Mouse (Mus musculus) kidney, adult 9 months (tissue): ENCODE measurements around the gene Rab3d.
A peak's percentile ranks its signal among the peaks of the same experiment; 100 is the strongest.

Source experiments
- DNase-seq: peaks from one replicate; pipeline ENCODE4 v3.0.0; 2022

The Rab3d gene

DNA sequence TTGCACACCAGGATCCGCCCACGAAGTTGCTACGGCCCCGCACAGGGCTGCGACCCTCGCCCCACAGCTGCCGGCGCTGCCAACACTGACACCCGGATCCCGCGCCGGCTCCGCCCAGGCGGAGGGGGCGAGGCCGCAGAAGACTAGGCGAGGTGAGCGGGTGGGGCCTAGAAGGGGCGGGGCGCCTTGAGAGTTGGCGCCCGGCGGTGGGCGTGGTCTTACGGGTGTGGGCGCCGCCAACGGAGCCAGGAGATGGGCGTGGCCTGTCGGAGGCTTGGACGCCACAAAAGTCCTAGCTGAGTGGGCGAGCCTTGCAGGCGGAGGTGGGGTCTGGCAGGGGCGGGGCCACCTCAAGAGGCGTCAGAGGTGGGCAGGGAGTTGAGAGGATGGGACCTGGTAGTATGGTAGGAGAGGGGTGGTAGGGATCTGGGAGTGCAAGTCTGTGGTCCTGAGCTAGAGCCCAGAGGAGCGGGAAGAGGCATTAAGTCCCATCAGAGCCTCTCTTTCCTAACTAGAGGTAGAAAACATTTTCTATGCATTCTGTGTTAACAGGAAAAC lies at the start of gene Rab3d:
TSS of gene Rab3d (minus strand) at position 158 of the 558 bp plus-strand sequence.
- peak; percentile 98 for DNase-seq

DNA sequence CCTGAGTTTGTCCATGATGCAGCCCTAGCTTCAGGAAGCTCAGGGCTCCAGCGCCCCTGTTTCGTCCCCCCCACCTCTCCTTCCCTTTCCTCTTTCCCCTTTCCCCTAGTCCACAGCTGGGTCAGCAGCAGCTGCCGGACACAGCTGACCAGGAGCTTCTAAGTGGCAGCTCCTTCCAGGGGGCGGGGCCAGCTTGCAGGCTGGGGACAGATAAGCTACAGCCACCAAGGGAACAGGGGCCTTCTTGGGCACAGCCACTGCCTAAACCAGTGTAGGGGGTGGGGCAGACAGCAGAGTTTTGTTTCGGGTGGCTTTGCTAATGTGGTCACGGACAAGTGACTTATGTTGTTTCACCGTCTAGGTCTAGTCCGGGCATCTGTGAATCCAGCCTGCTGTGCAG lies 45.4 kb upstream of the Rab3d start, which contains the start of gene Epor:
TSS of gene Epor (minus strand) at position 90 of the 400 bp plus-strand sequence.
- DNase-seq, result peak; percentile 51

DNA sequence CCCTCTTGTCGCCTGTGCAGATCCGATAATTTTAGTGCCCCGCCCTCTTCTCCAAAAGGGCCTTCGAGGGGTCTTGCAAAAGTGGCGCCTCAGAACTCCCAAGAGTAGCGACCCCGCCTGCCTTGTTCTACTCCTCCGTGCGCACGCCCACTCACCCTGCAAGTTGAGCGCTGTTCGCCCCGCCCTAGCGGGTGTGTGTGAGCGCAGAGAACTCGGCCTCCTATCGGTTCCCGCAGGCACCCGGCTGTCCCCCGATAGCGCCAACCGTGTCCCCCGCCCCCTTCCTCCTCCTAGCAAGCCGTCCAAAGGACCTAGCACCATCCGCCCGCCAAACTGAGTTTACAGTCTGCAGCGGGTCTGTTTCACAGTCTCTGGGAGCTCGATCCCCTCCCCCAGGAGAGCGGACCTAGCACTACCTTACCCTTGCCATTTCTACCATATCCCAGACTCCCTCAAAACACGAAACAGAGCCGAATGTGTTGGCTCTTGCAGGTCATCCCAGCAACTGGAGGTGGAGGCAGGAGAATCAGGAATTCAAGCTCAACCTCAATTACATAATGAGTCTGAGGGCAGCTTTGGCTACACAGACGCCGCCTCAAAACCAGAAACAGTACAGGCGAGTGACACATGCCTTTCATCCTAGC lies 44.5 kb upstream of the Rab3d start:
- peak; percentile 49 for DNase-seq

DNA sequence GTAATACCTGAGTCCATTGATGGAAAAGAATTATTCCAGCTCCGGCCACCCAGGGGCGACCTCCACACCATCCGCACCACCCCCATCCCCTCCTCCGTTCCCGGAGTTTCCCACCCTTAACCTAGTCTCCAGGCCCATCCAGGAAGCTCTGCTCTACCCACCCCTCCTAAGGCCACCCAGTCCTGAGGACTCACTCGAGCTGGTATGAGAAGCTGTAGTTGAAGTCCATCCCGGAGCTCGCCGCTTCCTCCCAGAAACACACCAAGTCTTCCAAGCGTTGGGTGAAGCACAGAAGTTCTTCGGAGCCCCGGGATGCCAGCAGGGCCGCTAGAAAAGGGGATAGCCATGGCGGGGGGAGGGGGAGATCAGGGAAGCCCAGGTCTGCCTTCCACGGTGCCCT lies 44.0 kb upstream of the Rab3d start:
- DNase-seq, result no peak

DNA sequence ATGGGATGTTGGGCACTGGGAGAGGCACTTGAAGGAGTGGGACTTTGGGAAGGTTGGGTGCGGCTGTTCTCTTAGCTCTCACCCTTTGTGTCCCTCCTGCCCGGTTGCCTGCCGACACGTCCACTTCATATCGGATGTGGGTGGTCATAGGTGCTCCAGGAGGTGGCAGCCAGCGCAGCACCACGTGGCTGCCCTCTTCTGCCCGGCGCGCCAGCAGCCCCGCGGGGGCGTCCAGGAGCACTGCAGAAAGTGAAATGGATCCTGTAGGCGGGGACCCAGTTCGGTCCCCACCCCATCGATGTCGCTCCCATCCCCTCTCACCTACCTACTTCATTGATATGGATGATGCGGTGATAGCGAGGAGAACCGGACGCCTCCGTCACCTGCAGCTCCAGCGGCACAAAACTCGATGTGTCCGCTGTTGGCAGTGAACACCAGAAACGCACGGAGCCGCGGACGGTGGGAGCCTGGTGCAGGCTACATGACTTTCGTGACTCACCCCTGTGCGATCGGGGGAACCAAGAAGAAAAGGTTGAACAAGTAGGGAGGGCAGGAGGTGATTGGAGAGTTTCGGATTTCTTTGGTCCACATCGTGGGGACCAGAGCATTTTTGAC lies 43.5 kb upstream of the Rab3d start:
- no peak for DNase-seq

GRCm38 (mm10) chr9:21960558-21961208 lies 42.7 kb upstream of the Rab3d start:
- no peak for DNase-seq

DNA sequence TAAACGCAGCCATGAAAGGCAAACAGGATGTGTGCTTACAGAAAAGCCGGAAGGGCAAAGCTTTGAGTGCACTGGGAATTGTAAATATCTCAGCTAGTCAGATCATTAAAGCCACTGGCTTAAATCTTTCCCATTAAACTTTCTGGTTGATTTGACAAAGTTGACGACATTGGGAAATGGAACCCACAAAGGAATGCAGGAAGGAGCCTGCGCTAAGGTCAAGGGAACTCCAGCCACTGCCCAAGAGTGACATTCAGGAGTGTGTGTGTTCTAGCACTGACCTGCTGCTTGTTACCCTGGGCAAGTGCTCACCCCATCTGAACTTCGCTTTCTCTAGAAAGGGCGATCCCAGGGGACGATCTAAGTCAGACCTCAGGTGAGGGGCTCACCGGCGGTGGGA lies 42.1 kb upstream of the Rab3d start:
- DNase-seq, result peak; percentile 63

GRCm38 (mm10) chr9:21959244-21959643 lies 41.3 kb upstream of the Rab3d start:
- DNase-seq, result no peak

DNA sequence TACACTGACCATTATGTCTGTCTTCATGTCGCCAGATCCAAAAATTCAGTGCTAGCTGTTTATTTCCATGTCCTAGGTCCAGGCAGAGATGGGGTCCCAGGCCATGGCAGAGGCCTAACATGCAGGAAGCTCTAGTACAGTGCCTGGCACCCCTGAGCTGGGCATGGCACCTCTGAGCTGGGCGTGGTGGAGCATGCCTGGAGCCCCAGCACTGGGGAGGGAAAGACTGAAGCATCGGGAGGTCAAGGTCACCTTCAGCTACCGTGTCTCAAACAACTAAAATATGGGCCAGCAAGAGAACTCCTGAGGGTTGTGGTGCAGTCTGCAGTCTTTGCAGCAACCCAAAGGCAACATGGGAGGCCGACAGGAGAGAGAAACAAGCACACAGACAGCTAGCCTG lies 40.4 kb upstream of the Rab3d start:
- no peak for DNase-seq

GRCm38 (mm10) chr9:21955570-21956281 lies 37.7 kb upstream of the Rab3d start, which contains the start of gene Swsap1:
Gene Swsap1, plus strand, starts transcription at chr9:21955755.
- peak; percentile 100 for DNase-seq

GRCm38 (mm10) chr9:21955225-21955569 lies 37.2 kb upstream of the Rab3d start:
- no peak for DNase-seq

- no peak for DNase-seq
Measured at GRCm38 (mm10) chr9:21954635-21955034, 36.6 kb upstream of the Rab3d start.

- no peak for DNase-seq
Measured at GRCm38 (mm10) chr9:21953600-21953999, 35.6 kb upstream of the Rab3d start.

DNA sequence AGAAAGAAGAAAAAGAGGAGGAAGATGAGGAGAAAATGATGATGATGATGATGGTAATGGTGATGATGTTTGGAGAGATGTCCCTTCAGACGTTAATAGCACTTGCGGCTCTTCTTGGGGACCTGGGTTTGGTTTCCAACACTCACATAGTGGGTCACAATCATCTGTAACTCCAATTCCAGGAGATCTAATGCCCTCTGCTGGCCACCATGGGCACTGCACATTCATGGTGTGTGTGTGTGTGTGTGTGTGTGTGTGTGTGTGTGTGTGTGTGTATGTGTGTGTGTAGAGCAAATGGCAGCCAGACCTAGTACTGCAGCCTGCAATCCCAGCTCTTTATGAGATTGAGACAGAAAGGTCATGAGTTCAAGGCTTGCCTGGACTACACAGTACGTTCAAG lies 34.0 kb upstream of the Rab3d start:
- DNase-seq, result no peak

- peak; percentile 64 for DNase-seq
Measured at GRCm38 (mm10) chr9:21950322-21950721, 32.3 kb upstream of the Rab3d start.

GRCm38 (mm10) chr9:21948790-21949189 lies 30.8 kb upstream of the Rab3d start:
- DNase-seq, result no peak

GRCm38 (mm10) chr9:21948146-21948545 lies 30.2 kb upstream of the Rab3d start:
- DNase-seq, result no peak

- DNase-seq, result no peak
Measured at GRCm38 (mm10) chr9:21947540-21948130, 29.6 kb upstream of the Rab3d start.

DNA sequence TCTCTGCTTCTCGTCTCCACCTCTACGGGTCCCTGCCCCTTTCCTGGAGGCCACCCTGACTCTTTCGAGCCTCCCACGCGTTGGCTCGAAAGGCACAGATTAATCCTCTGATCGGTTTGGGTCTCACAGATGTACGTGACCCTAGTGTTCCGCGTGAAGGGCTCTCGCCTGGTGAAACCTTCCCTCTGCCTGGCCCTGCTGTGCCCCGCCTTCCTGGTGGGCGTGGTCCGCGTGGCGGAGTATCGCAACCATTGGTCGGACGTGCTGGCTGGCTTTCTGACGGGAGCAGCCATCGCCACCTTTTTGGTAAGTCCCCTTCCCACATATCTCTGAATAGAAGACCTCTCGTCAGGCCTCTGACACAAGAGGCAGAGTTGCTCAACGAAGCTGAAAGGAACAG lies 26.3 kb upstream of the Rab3d start:
- DNase-seq, result no peak

DNA sequence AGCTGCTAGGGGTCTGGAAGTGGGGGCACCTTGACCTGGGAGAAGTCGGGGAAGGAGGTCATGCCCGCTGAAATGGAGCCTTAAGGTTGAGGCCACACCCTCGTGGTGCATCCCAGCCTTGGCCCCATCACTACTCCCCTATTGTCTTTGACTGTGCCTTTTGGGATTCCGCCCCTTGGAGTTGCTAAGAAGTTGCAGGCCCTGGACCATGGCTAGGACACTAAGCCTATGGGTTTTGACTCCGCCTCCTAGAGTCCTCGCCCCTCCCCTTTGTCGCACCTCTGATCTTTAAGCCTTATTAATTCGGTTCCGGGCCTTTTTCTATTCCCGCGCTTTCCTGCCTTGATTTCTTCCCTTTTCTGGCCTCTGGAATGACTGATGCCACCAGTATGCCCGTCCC lies 25.6 kb upstream of the Rab3d start:
- DNase-seq, result no peak

GRCm38 (mm10) chr9:21943046-21943445 lies 25.1 kb upstream of the Rab3d start:
- DNase-seq, result no peak

DNA sequence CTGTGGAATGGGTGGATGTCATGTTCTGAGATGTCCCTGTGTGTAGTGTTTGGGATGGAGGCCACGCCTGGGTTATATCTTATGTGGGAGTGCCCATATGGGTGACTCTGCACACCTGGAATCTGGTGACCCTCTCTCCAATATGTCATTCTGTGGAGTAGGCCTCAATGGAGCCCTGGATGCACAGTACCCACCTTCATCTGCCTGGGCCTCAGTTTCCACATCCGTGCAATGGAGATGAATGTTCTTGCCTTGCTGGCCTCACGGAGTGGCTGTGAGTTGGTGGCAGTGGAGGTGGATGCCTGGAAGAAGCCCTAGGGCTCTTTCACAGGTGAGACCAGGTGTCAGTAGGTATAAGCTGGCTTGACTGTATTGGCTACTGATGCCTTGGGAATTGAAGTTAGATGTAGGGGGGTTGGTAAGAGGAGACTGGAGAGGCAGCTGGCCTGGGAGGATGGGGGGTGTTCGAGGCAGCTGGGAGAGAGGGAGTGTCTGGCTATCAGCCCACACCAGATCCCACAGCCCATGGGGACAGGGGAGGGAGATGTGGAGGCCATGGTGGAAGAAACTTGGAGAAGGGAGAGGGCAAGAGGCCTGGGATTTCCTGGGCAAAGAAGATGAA lies 20.4 kb upstream of the Rab3d start:
- DNase-seq, result no peak
